Mouse (Mus musculus): ENCODE data around the gene Nedd8. TPM values are rescaled to one million over a fixed set of nuclear protein-coding genes. Genes with fewer than 3 reads are reported as not detected.
A peak's percentile ranks its signal among the peaks of the same experiment; 100 is the strongest.

The Nedd8 gene
- 577 and 583 TPM in 2 replicates for polyA plus RNA-seq (2016; fragmentation: Nextera tagmentation; extraction: Ambion mirVana)

DNA sequence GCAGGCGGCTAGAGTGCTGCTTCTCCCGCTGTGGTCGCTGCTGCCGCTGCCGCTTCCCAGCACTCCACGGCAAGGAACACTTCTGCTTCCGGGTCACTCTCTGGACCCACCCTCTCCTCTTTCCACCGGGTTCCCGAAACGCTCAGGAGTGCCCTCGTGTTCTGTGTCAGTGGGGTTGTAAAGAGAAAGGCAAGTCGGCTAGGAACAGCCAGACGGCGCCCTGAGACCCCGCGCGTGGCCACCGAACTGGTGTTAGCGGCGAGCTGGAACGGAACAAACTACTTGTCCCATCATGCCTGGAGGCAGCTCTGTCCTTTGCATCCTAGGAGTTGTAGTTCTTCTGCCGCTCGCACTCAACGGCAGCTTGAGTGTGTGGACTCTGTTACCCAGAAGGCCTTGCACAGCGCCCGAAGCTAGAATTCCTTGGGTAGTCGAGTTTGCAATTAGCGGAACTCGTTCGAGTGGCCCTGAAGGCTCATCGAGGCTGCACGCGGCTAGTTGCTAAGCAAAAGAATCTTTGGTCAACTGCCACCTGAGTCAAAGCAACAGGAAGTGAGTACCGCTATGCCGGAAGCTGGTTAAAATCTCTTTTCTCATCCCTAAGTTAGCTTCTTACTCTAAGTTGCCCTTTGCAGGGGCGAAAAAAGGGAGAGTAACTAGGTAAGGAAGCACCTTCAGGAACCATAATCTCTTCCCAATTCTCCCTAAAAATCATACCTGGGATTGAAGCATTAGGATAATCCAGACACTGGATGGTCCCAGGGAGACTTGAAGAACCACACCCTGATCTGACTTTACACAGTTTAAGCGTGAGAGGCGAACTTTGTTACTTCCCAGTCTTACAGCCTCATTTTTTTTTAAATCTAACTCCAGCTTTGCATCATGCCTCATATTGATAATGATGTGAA lies at the start of gene Nedd8, which contains the start of gene Gmpr2:
Nedd8 (minus strand) TSS at position 292 of the 908 bp plus-strand sequence.
Gmpr2 (plus strand) TSS at position 109 of the 908 bp plus-strand sequence.
- Histone ChIP-seq H3K4me2 (peak within 1 kb of the TSS; percentile 97), H3K27ac (peak within 1 kb of the TSS; percentile 88), H3K9ac (peak within 1 kb of the TSS; percentile 90), H3K9me3 (no peaks in the 10 kb centered on the region), H3K4me1 (peaks cover 23% of the 10 kb centered on the region), H3K36me3 (replicated peaks) (peaks cover 29% of the 10 kb centered on the region), H3K4me3 (replicated peaks) (peak within 1 kb of the TSS; percentile 68), H3K27me3 (no peaks in the 10 kb centered on the region)
- peak; percentile 98 for ATAC-seq (ENCODE audit: low FRiP score)
- under 1% methylated on average over 38 of the region's 38 CpGs for WGBS

DNA sequence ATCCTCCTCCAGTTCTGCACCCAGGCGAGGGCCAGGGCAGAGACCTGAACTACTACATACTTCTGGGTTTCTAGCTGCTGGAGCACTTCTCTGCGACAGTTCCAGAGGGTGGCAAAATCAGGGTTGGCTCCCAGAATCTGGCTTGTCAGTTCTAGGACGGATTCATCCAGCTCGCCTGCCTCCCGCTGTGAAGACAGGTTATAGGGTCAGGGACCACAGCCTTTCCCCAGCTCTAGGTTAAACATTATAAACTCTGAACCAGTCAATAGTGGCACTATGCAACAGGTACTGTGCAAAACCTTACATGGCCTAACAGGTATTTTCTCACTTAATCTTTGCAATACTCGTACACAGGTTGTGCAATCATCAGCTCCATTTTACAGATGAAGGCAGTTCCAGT lies 49.2 kb upstream of the Nedd8 start:
- no peaks in the 10 kb centered on the region for H3K9me3 ChIP-seq
- H3K9ac ChIP-seq: peak overlapping the region; percentile 67
- 74% methylated on average over 6 of the region's 6 CpGs for WGBS
- no peak for ATAC-seq (ENCODE audit: low FRiP score)
- H3K4me1 ChIP-seq: peaks cover 8% of the 10 kb centered on the region
- H3K36me3 ChIP-seq (replicated peaks): peaks cover 26% of the 10 kb centered on the region
- no peak overlapping the region for H3K27ac ChIP-seq
- peak overlapping the region; percentile 65 for H3K4me2 ChIP-seq
- H3K4me3 ChIP-seq (replicated peaks): peak overlapping the region; percentile 80
- H3K27me3 ChIP-seq: no peaks in the 10 kb centered on the region

DNA sequence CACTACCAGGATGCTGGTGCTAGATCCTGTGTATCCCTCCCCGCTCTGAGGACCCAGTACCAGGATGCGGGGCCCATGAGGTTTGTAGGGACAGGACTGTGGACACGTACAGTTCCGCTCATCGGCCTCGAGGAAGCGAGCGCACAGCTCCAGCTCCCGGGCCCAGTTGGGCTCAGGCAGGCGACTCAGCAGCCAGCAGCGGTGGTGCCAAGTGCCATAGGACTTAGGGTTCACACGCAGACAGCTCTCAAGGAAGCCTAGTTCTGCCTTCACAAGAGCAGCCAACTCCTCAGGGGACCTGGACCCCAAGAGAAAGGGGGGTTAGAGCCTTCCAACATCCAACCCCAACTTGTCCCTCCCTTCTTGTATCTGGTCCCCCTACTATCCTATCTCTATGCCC lies 48.7 kb upstream of the Nedd8 start:
- 92% methylated on average over 12 of the region's 12 CpGs for WGBS
- no peak overlapping the region for H3K4me2 ChIP-seq
- no peak for ATAC-seq (ENCODE audit: low FRiP score)

DNA sequence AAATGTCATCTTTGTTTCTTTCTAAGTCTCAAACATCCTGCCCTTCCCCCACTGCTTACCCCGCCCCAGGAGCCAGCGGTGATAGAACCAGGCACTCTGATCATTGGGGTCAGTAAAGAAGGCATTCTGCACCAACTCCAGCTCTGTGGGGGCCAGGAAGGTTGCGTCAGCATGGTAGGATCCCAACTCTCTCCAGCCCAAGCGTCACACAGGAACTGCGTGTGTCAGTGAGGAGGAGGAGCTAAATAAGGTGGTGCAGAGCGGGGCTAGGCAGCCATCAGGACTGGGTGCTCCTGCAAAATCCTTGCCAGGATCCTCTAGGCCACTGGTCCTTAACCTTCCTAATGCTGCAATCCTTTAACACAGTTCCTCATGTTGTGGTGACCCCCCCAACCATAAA lies 47.8 kb upstream of the Nedd8 start:
- ATAC-seq (ENCODE audit: low FRiP score): no peak
- 91% methylated on average over 6 of the region's 6 CpGs for WGBS
- Histone ChIP-seq H3K27ac (no peak overlapping the region), H3K9ac (no peak overlapping the region), H3K36me3 (replicated peaks) (peaks cover 27% of the 10 kb centered on the region), H3K4me2 (no peak overlapping the region), H3K27me3 (0 out of 2 replicates have a peak, but pooled peaks cover 4% of the 10 kb centered on the region), H3K4me3 (replicated peaks) (no peak overlapping the region), H3K4me1 (peaks cover 8% of the 10 kb centered on the region), H3K9me3 (no peaks in the 10 kb centered on the region)

More for the DNA sequence above, 48.7 kb upstream of the Nedd8 start:
- Histone ChIP-seq H3K4me3 (replicated peaks) (no peak overlapping the region), H3K9me3 (no peaks in the 10 kb centered on the region), H3K9ac (no peak overlapping the region), H3K36me3 (replicated peaks) (peaks cover 27% of the 10 kb centered on the region), H3K27me3 (no peaks in the 10 kb centered on the region), H3K4me1 (peaks cover 8% of the 10 kb centered on the region), H3K27ac (no peak overlapping the region)

GRCm38 (mm10) chr14:55716884-55717283 lies 45.0 kb upstream of the Nedd8 start:
- peaks cover 27% of the 10 kb centered on the region for H3K36me3 ChIP-seq (replicated peaks)
- 81% methylated on average over 8 of the region's 8 CpGs for WGBS

GRCm38 (mm10) chr14:55716271-55716670 lies 44.3 kb upstream of the Nedd8 start:
- no peak overlapping the region for H3K4me2 ChIP-seq
- H3K9me3 ChIP-seq: no peaks in the 10 kb centered on the region
- peaks cover 28% of the 10 kb centered on the region for H3K27me3 ChIP-seq
- no peak overlapping the region for H3K27ac ChIP-seq
- H3K9ac ChIP-seq: no peak overlapping the region
- peaks cover 9% of the 10 kb centered on the region for H3K4me1 ChIP-seq
- no peak for ATAC-seq (ENCODE audit: low FRiP score)
- WGBS: 90% methylated on average over 6 of the region's 6 CpGs
- no peak overlapping the region for H3K4me3 ChIP-seq (replicated peaks)
- peaks cover 27% of the 10 kb centered on the region for H3K36me3 ChIP-seq (replicated peaks)

More at GRCm38 (mm10) chr14:55716884-55717283, 45.0 kb upstream of the Nedd8 start:
- Histone ChIP-seq H3K27me3 (peaks cover 28% of the 10 kb centered on the region), H3K27ac (no peak overlapping the region), H3K9ac (no peak overlapping the region), H3K9me3 (no peaks in the 10 kb centered on the region), H3K4me1 (peaks cover 12% of the 10 kb centered on the region), H3K4me3 (replicated peaks) (no peak overlapping the region), H3K4me2 (no peak overlapping the region)
- ATAC-seq (ENCODE audit: low FRiP score): no peak

GRCm38 (mm10) chr14:55714893-55715292 lies 43.0 kb upstream of the Nedd8 start:
- peaks cover 28% of the 10 kb centered on the region for H3K27me3 ChIP-seq
- H3K9ac ChIP-seq: no peak overlapping the region
- 39% methylated on average over 6 of the region's 6 CpGs for WGBS
- peaks cover 5% of the 10 kb centered on the region; the same call in 1 of the 2 replicates for H3K4me1 ChIP-seq
- no peak overlapping the region for H3K27ac ChIP-seq
- peaks cover 27% of the 10 kb centered on the region for H3K36me3 ChIP-seq (replicated peaks)
- H3K9me3 ChIP-seq: no peaks in the 10 kb centered on the region
- ATAC-seq (ENCODE audit: low FRiP score): no peak
- no peak overlapping the region for H3K4me2 ChIP-seq
- no peak overlapping the region for H3K4me3 ChIP-seq (replicated peaks)

GRCm38 (mm10) chr14:55713729-55714122 lies 41.8 kb upstream of the Nedd8 start, which contains the start of gene Tgm1:
Gene Tgm1, minus strand, starts transcription at chr14:55713926.
- Histone ChIP-seq H3K27ac (no peak within 1 kb of the TSS), H3K4me1 (peaks cover 5% of the 10 kb centered on the region; the same call in 1 of the 2 replicates), H3K9me3 (no peaks in the 10 kb centered on the region), H3K4me3 (replicated peaks) (no peak within 1 kb of the TSS), H3K9ac (no peak within 1 kb of the TSS), H3K4me2 (peak within 1 kb of the TSS; percentile 26; the same call in 1 of the 2 replicates), H3K36me3 (replicated peaks) (peaks cover 25% of the 10 kb centered on the region), H3K27me3 (peaks cover 28% of the 10 kb centered on the region)
- 24% methylated on average over 4 of the region's 4 CpGs for WGBS
- ATAC-seq (ENCODE audit: low FRiP score): no peak

GRCm38 (mm10) chr14:55713007-55713728 lies 41.2 kb upstream of the Nedd8 start:
- Histone ChIP-seq H3K9me3 (no peaks in the 10 kb centered on the region), H3K4me2 (peak overlapping the region; percentile 26; the same call in 1 of the 2 replicates), H3K27me3 (peaks cover 28% of the 10 kb centered on the region), H3K4me3 (replicated peaks) (no peak overlapping the region), H3K4me1 (peaks cover 5% of the 10 kb centered on the region; the same call in 1 of the 2 replicates), H3K36me3 (replicated peaks) (peaks cover 19% of the 10 kb centered on the region), H3K9ac (no peak overlapping the region), H3K27ac (no peak overlapping the region)
- 16% methylated on average over 25 of the region's 25 CpGs for WGBS
- no peak for ATAC-seq (ENCODE audit: low FRiP score)

GRCm38 (mm10) chr14:55711786-55712185 lies 39.9 kb upstream of the Nedd8 start:
- H3K9ac ChIP-seq: no peak overlapping the region
- H3K36me3 ChIP-seq (replicated peaks): peaks cover 7% of the 10 kb centered on the region
- H3K4me2 ChIP-seq: no peak overlapping the region
- H3K27ac ChIP-seq: no peak overlapping the region
- no peaks in the 10 kb centered on the region for H3K9me3 ChIP-seq
- no peak for ATAC-seq (ENCODE audit: low FRiP score)
- H3K4me1 ChIP-seq: peaks cover 5% of the 10 kb centered on the region; the same call in 1 of the 2 replicates
- peaks cover 28% of the 10 kb centered on the region for H3K27me3 ChIP-seq
- 82% methylated on average over 7 of the region's 7 CpGs for WGBS
- H3K4me3 ChIP-seq (replicated peaks): no peak overlapping the region

DNA sequence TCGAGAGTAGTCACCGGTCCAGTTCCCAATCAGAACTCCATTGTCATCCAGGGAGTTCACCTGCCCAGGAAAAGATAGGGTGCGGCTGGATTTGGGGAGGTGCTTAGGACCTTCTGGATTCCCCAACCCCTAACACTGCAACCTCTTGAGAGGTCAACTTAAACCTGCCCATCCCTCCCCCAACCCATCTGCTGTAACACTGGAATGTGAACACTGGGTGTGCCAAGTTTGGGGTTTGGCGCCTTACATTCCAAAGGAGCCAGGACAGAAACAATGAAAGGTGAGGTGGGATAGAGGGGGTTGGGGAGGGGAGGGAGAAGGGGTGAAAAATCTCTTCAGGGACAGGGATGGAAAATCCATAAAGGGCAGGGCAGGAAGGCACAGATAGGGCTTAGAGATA lies 37.6 kb upstream of the Nedd8 start:
- Histone ChIP-seq H3K9ac (no peak overlapping the region), H3K4me1 (peaks cover 5% of the 10 kb centered on the region; the same call in 1 of the 2 replicates), H3K4me3 (replicated peaks) (no peak overlapping the region), H3K36me3 (replicated peaks) (no peaks in the 10 kb centered on the region), H3K27me3 (peaks cover 23% of the 10 kb centered on the region), H3K27ac (no peak overlapping the region), H3K9me3 (no peaks in the 10 kb centered on the region), H3K4me2 (no peak overlapping the region)
- 88% methylated on average over 4 of the region's 4 CpGs for WGBS
- no peak for ATAC-seq (ENCODE audit: low FRiP score)

GRCm38 (mm10) chr14:55707397-55707796 lies 35.5 kb upstream of the Nedd8 start:
- H3K4me1 ChIP-seq: no peaks in the 10 kb centered on the region
- no peak overlapping the region for H3K27ac ChIP-seq
- no peak overlapping the region for H3K4me3 ChIP-seq (replicated peaks)
- no peak overlapping the region for H3K9ac ChIP-seq
- peaks cover 5% of the 10 kb centered on the region for H3K27me3 ChIP-seq
- no peak for ATAC-seq (ENCODE audit: low FRiP score)
- WGBS: 82% methylated on average over 5 of the region's 5 CpGs
- no peaks in the 10 kb centered on the region for H3K36me3 ChIP-seq (replicated peaks)
- no peak overlapping the region for H3K4me2 ChIP-seq
- H3K9me3 ChIP-seq: no peaks in the 10 kb centered on the region
